Mouse (Mus musculus) neural tube, embryonic 11.5 days (tissue): Measurements from ENCODE around the gene Dusp14. TPM values are rescaled to one million over a fixed set of nuclear protein-coding genes. Genes with fewer than 3 reads are reported as not detected.

Experiments
- ATAC-seq: fragments of 200-750 bp; cut with Nextera tagmentation; 2 replicates; pipeline ENCODE4 v1.8.0; 2017; ENCODE audit warnings: moderate number of reproducible peaks, mild to moderate bottlenecking, moderate TSS enrichment, moderate library complexity; ENCODE audit not compliant: insufficient read depth, low FRiP score, low TSS enrichment
- DNase-seq: peaks from one replicate; pipeline ENCODE4 v3.0.0-alpha.2; 2015; ENCODE audit warnings: low spot score
- H3K27ac ChIP-seq: fragments of 300-500 bp; sonication (generic); 2 replicates; pipeline ENCODE4 v1.5.1; 2014; ENCODE audit warnings: low read depth, mild to moderate bottlenecking, low read length
- H3K27me3 ChIP-seq: fragments of 300-500 bp; sonication (generic); 2 replicates; pipeline ENCODE4 v1.6.1; 2014; ENCODE audit warnings: mild to moderate bottlenecking, low read length, mixed read lengths; ENCODE audit not compliant: control insufficient read depth, insufficient read depth
- H3K36me3 ChIP-seq: fragments of 300-500 bp; sonication (generic); 2 replicates; pipeline ENCODE4 v1.6.1; 2014; ENCODE audit warnings: mild to moderate bottlenecking, low read length, moderate library complexity, mixed read lengths; ENCODE audit not compliant: control insufficient read depth, insufficient read depth
- H3K4me1 ChIP-seq: fragments of 300-500 bp; sonication (generic); 2 replicates; pipeline ENCODE4 v1.6.1; 2014; ENCODE audit warnings: low read length, mixed read lengths; ENCODE audit not compliant: control insufficient read depth, insufficient read depth
- H3K4me2 ChIP-seq: fragments of 300-500 bp; sonication (generic); 2 replicates; pipeline ENCODE4 v1.6.1; 2014; ENCODE audit warnings: low read depth, mild to moderate bottlenecking, moderate library complexity
- H3K4me3 ChIP-seq: fragments of 300-500 bp; sonication (generic); 2 replicates; pipeline ENCODE4 v1.5.1; 2014; ENCODE audit warnings: low read depth, low read length
- H3K9ac ChIP-seq: fragments of 300-500 bp; sonication (generic); 2 replicates; pipeline ENCODE4 v1.6.1; 2014; ENCODE audit warnings: mild to moderate bottlenecking, low read length
- H3K9me3 ChIP-seq: fragments of 300-500 bp; sonication (generic); 2 replicates; pipeline ENCODE4 v1.6.1; 2016; ENCODE audit warnings: low read length; ENCODE audit not compliant: control insufficient read depth
- WGBS: fragments of 180-500 bp; shearing (Covaris S2); extraction: QIAGEN DNeasy Blood & Tissue Kit; methylation state at CpG from one replicate; pipeline ENCODE4 v1.1.7; 2014; 5-methylcytosine and 5-hydroxymethylcytosine counted together
- polyA plus RNA-seq: library from polyadenylated mRNA; unstranded; fragments of >200 nt; fragmentation: Nextera tagmentation; extraction: Ambion mirVana; gene quantifications from 2 replicates; pipeline ENCODE4 v1.2.1, GENCODE M21; 2014

The Dusp14 gene
- polyA plus RNA-seq, 1 experiment from 2014 or later = 13.1 TPM

GRCm38 (mm10) chr11:84016147-84016809, 52.8 kb downstream of the Dusp14 start:
- 0 out of 2 replicates have a peak, but pooled peaks cover 4% of the 10 kb centered on the region for H3K4me1 ChIP-seq
- DNase-seq (no peak), ATAC-seq (no peak)
- no peak overlapping the region for H3K4me3 ChIP-seq
- no peak overlapping the region for H3K9ac ChIP-seq
- no peaks in the 10 kb centered on the region for H3K9me3 ChIP-seq
- H3K27ac ChIP-seq = no peak overlapping the region
- 83% methylated on average over 6 of the region's 6 CpGs for WGBS
- H3K27me3 ChIP-seq = no peaks in the 10 kb centered on the region
- peaks cover 5% of the 10 kb centered on the region; the same call in 1 of the 2 replicates for H3K36me3 ChIP-seq
- no peak overlapping the region for H3K4me2 ChIP-seq

GRCm38 (mm10) chr11:84013105-84013504, 56.0 kb downstream of the Dusp14 start:
- Histone ChIP-seq H3K36me3 (peaks cover 2% of the 10 kb centered on the region; the same call in 1 of the 2 replicates), H3K4me3 (no peak overlapping the region), H3K9ac (no peak overlapping the region), H3K9me3 (no peaks in the 10 kb centered on the region), H3K4me1 (peaks cover 10% of the 10 kb centered on the region; the same call in 1 of the 2 replicates), H3K27ac (no peak overlapping the region), H3K27me3 (no peaks in the 10 kb centered on the region), H3K4me2 (no peak overlapping the region)
- DNase-seq = no peak
- ATAC-seq = no peak
- 12% methylated on average over 7 of the region's 7 CpGs for WGBS

GRCm38 (mm10) chr11:84011576-84011975, 57.5 kb downstream of the Dusp14 start:
- 37% methylated on average over 2 of the region's 2 CpGs for WGBS
- no peak overlapping the region for H3K27ac ChIP-seq

GRCm38 (mm10) chr11:84011050-84011449, 58.0 kb downstream of the Dusp14 start:
- no peaks in the 10 kb centered on the region for H3K27me3 ChIP-seq
- 26% methylated on average over 12 of the region's 12 CpGs for WGBS
- H3K4me1 ChIP-seq = peaks cover 10% of the 10 kb centered on the region; the same call in 1 of the 2 replicates
- H3K9me3 ChIP-seq = no peaks in the 10 kb centered on the region
- H3K9ac ChIP-seq = no peak overlapping the region
- H3K4me2 ChIP-seq = no peak overlapping the region
- H3K36me3 ChIP-seq = peaks cover 2% of the 10 kb centered on the region; the same call in 1 of the 2 replicates
- ATAC-seq = no peak
- DNase-seq = no peak
- H3K27ac ChIP-seq = no peak overlapping the region
- no peak overlapping the region for H3K4me3 ChIP-seq

More at GRCm38 (mm10) chr11:84011576-84011975, 57.5 kb downstream of the Dusp14 start:
- DNase-seq = no peak
- Histone ChIP-seq H3K27me3 (no peaks in the 10 kb centered on the region), H3K4me2 (no peak overlapping the region), H3K4me1 (peaks cover 10% of the 10 kb centered on the region; the same call in 1 of the 2 replicates), H3K9ac (no peak overlapping the region), H3K36me3 (peaks cover 2% of the 10 kb centered on the region; the same call in 1 of the 2 replicates), H3K4me3 (no peak overlapping the region), H3K9me3 (no peaks in the 10 kb centered on the region)
- no peak for ATAC-seq

GRCm38 (mm10) chr11:84010411-84010810, 58.6 kb downstream of the Dusp14 start:
- no peak overlapping the region for H3K4me3 ChIP-seq
- ATAC-seq (no peak), DNase-seq (no peak)
- no peak overlapping the region for H3K4me2 ChIP-seq
- H3K9me3 ChIP-seq = no peaks in the 10 kb centered on the region
- peaks cover 10% of the 10 kb centered on the region; the same call in 1 of the 2 replicates for H3K4me1 ChIP-seq
- H3K36me3 ChIP-seq = peaks cover 2% of the 10 kb centered on the region; the same call in 1 of the 2 replicates
- no peak overlapping the region for H3K27ac ChIP-seq
- 74% methylated on average over 9 of the region's 9 CpGs for WGBS
- no peaks in the 10 kb centered on the region for H3K27me3 ChIP-seq
- no peak overlapping the region for H3K9ac ChIP-seq

GRCm38 (mm10) chr11:84009001-84009400, 60.1 kb downstream of the Dusp14 start:
- no peak for DNase-seq
- Histone ChIP-seq H3K4me3 (no peak overlapping the region), H3K4me2 (no peak overlapping the region), H3K4me1 (peaks cover 10% of the 10 kb centered on the region; the same call in 1 of the 2 replicates), H3K27ac (no peak overlapping the region), H3K9ac (no peak overlapping the region), H3K9me3 (no peaks in the 10 kb centered on the region), H3K27me3 (no peaks in the 10 kb centered on the region), H3K36me3 (peaks cover 2% of the 10 kb centered on the region; the same call in 1 of the 2 replicates)
- ATAC-seq = no peak
- WGBS = 81% methylated on average over 9 of the region's 9 CpGs

- Histone ChIP-seq H3K9ac (no peak overlapping the region), H3K4me3 (no peak overlapping the region), H3K36me3 (peaks cover 2% of the 10 kb centered on the region; the same call in 1 of the 2 replicates), H3K9me3 (no peaks in the 10 kb centered on the region), H3K27me3 (no peaks in the 10 kb centered on the region), H3K4me2 (no peak overlapping the region), H3K4me1 (no peaks in the 10 kb centered on the region), H3K27ac (no peak overlapping the region)
- DNase-seq = no peak
- ATAC-seq = no peak
- WGBS = 86% methylated on average over 6 of the region's 6 CpGs
These were observed 65.1 kb downstream of the Dusp14 start for GRCm38 (mm10) chr11:84003986-84004385.

GRCm38 (mm10) chr11:84001257-84001656, 67.8 kb downstream of the Dusp14 start:
- ATAC-seq (no peak), DNase-seq (no peak)
- Histone ChIP-seq H3K9me3 (no peaks in the 10 kb centered on the region), H3K27me3 (no peaks in the 10 kb centered on the region), H3K4me3 (no peak overlapping the region), H3K4me1 (no peaks in the 10 kb centered on the region), H3K4me2 (no peak overlapping the region), H3K9ac (no peak overlapping the region), H3K27ac (no peak overlapping the region), H3K36me3 (peaks cover 2% of the 10 kb centered on the region; the same call in 1 of the 2 replicates)
- 84% methylated on average over 3 of the region's 3 CpGs for WGBS

GRCm38 (mm10) chr11:83999411-83999915, 69.6 kb downstream of the Dusp14 start:
- Histone ChIP-seq H3K27me3 (no peaks in the 10 kb centered on the region), H3K27ac (no peak overlapping the region), H3K36me3 (peaks cover 5% of the 10 kb centered on the region), H3K4me3 (no peak overlapping the region), H3K4me2 (no peak overlapping the region), H3K4me1 (no peaks in the 10 kb centered on the region), H3K9me3 (no peaks in the 10 kb centered on the region), H3K9ac (no peak overlapping the region)
- 87% methylated on average over 4 of the region's 4 CpGs for WGBS
- no peak for DNase-seq
- ATAC-seq = no peak
